Mouse (Mus musculus) heart, postnatal 0 days (tissue): ENCODE measurements around the gene Coq5.

Experiments
- CTCF ChIP-seq: IDR thresholded peaks from 2 replicates; pipeline ENCODE4 v1.5.1; 2016; ENCODE audit warnings: antibody characterized with exemption, control low read depth, low read depth
- EP300 ChIP-seq: IDR thresholded peaks from 2 replicates; pipeline ENCODE4 v1.6.1; 2016; ENCODE audit warnings: antibody characterized with exemption, low read depth

- peak; percentile 17 for TF ChIP-seq CTCF
- peak; percentile 98 for TF ChIP-seq EP300
Measured at GRCm38 (mm10) chr5:115300792-115301614, 21.5 kb downstream of the Coq5 start, which contains the start of gene Dynll1.
